Mouse (Mus musculus): ENCODE data around the gene Smarcd3. TPM values are rescaled to one million over a fixed set of nuclear protein-coding genes. Genes with fewer than 3 reads are reported as not detected.

Gene Smarcd3
- total and polyA plus RNA-seq, 3 experiments = 1.3 to 2.2 TPM; not detected in 1

- TF ChIP-seq RAD21 (IDR thresholded peaks at IDR 0.05; ENCODE audit: low read depth, low read length) (no peak), NRF1 (IDR thresholded peaks at IDR 0.05; ENCODE audit: low read depth, low read length) (0 out of 2 replicates have a peak, but pooled peaks have one; percentile 21)
- no peak overlapping the region for H3K9ac ChIP-seq (ENCODE audit: insufficient read depth, low read depth)
- in situ Hi-C loops (cut with MboI; ENCODE audit: low pct_ligation_motif_present, low pct_unique_long_range_greater_than_20kb, low sequenced_read_pairs) (no loop called here), dilution Hi-C loops (cut with MboI; ENCODE audit: extremely low pct_ligation_motif_present, extremely low pct_unique_long_range_greater_than_20kb, low sequenced_read_pairs) (no loop called here)
- peaks cover under 1% of the 10 kb centered on the region for H3K9me3 ChIP-seq (replicated peaks; ENCODE audit: low read length)
- H3K27ac ChIP-seq (ENCODE audit: insufficient read depth, low read depth) = no peak overlapping the region
- no peaks in the 10 kb centered on the region for H3K79me2 ChIP-seq (replicated peaks; ENCODE audit: control insufficient read depth, extremely low read depth, insufficient read depth, poor library complexity, severe bottlenecking)
- DNase-seq (ENCODE audit: extremely low read depth) = no peak
- no peak overlapping the region for H3K4me3 ChIP-seq (replicated peaks in 1 of 3; ENCODE audit: low read depth in 2 of 3, low read length in 2 of 3, poor library complexity in 1 of 3)
- H3K36me3 ChIP-seq (replicated peaks in 1 of 2; ENCODE audit: control insufficient read depth in 1 of 2, insufficient read depth in 1 of 2, low read length in 1 of 2) = no peaks in the 10 kb centered on the region
- H3K27me3 ChIP-seq (replicated peaks) = peaks cover 69% of the 10 kb centered on the region
- H3K4me2 ChIP-seq (ENCODE audit: insufficient read depth, low read depth, poor library complexity, severe bottlenecking) = peak overlapping the region; percentile 19
- H3K4me1 ChIP-seq (ENCODE audit: control insufficient read depth in 1 of 2, insufficient read depth in 2 of 2) = peaks cover 3 to 5% of the 10 kb centered on the region in 2 experiments; a peak in 2 of 4 replicates
Measured at GRCm38 (mm10) chr5:24550598-24551316, 73.5 kb downstream of the Smarcd3 start.

- Histone ChIP-seq H3K4me1 (ENCODE audit: control insufficient read depth in 1 of 2, insufficient read depth in 2 of 2) (peaks cover 2 to 6% of the 10 kb centered on the region in 2 experiments), H3K27me3 (replicated peaks) (peaks cover 52% of the 10 kb centered on the region), H3K4me3 (replicated peaks in 1 of 3; ENCODE audit: low read depth in 2 of 3, low read length in 2 of 3, poor library complexity in 1 of 3) (no peak overlapping the region), H3K9ac (ENCODE audit: insufficient read depth, low read depth) (no peak overlapping the region), H3K9me3 (replicated peaks; ENCODE audit: low read length) (no peaks in the 10 kb centered on the region), H3K4me2 (ENCODE audit: insufficient read depth, low read depth, poor library complexity, severe bottlenecking) (no peak overlapping the region), H3K27ac (ENCODE audit: insufficient read depth, low read depth) (no peak overlapping the region), H3K79me2 (replicated peaks; ENCODE audit: control insufficient read depth, extremely low read depth, insufficient read depth, poor library complexity, severe bottlenecking) (no peaks in the 10 kb centered on the region), H3K36me3 (replicated peaks in 1 of 2; ENCODE audit: control insufficient read depth in 1 of 2, insufficient read depth in 1 of 2, low read length in 1 of 2) (no peaks in the 10 kb centered on the region)
- DNase-seq (ENCODE audit: extremely low read depth) = peak; percentile 48
- in situ Hi-C loops (cut with MboI; ENCODE audit: low pct_ligation_motif_present, low pct_unique_long_range_greater_than_20kb, low sequenced_read_pairs) = no loop called here
- dilution Hi-C loops (cut with MboI; ENCODE audit: extremely low pct_ligation_motif_present, extremely low pct_unique_long_range_greater_than_20kb, low sequenced_read_pairs) = no loop called here
- TF ChIP-seq MAZ (IDR thresholded peaks at IDR 0.05; ENCODE audit: low read depth, low read length) (no peak), HCFC1 (IDR thresholded peaks at IDR 0.05; ENCODE audit: low read depth, low read length) (peak; percentile 66), TCF12 (IDR thresholded peaks at IDR 0.05; ENCODE audit: low read depth, low read length) (0 out of 2 replicates have a peak, but pooled peaks have one; percentile 19), TBP (conservative IDR thresholded peaks at IDR 0.05; ENCODE audit: low read depth, low read length) (0 out of 2 replicates have a peak, but pooled peaks have one; percentile 27)
Measured at GRCm38 (mm10) chr5:24542643-24543042, 81.6 kb downstream of the Smarcd3 start.

- dilution Hi-C loops (cut with MboI; ENCODE audit: extremely low pct_ligation_motif_present, extremely low pct_unique_long_range_greater_than_20kb, low sequenced_read_pairs) = no loop called here
- H3K4me3 ChIP-seq (replicated peaks in 1 of 3; ENCODE audit: low read depth in 2 of 3, low read length in 2 of 3, poor library complexity in 1 of 3) = no peak overlapping the region
Measured at GRCm38 (mm10) chr5:24541144-24541569, 83.1 kb downstream of the Smarcd3 start.

More at GRCm38 (mm10) chr5:24541144-24541569, 83.1 kb downstream of the Smarcd3 start:
- no peak for DNase-seq (ENCODE audit: extremely low read depth)
- Histone ChIP-seq H3K9me3 (replicated peaks; ENCODE audit: low read length) (no peaks in the 10 kb centered on the region), H3K4me1 (ENCODE audit: control insufficient read depth in 1 of 2, insufficient read depth in 2 of 2) (peaks cover 7 to 9% of the 10 kb centered on the region in 2 experiments), H3K4me2 (ENCODE audit: insufficient read depth, low read depth, poor library complexity, severe bottlenecking) (0 out of 2 replicates have a peak overlapping the region, but pooled peaks have one; percentile 0), H3K27me3 (replicated peaks) (peaks cover 53% of the 10 kb centered on the region), H3K79me2 (replicated peaks; ENCODE audit: control insufficient read depth, extremely low read depth, insufficient read depth, poor library complexity, severe bottlenecking) (no peaks in the 10 kb centered on the region), H3K27ac (ENCODE audit: insufficient read depth, low read depth) (no peak overlapping the region), H3K36me3 (replicated peaks in 1 of 2; ENCODE audit: control insufficient read depth in 1 of 2, insufficient read depth in 1 of 2, low read length in 1 of 2) (no peaks in the 10 kb centered on the region), H3K9ac (ENCODE audit: insufficient read depth, low read depth) (no peak overlapping the region)
- no peak for TF ChIP-seq ZC3H11A (IDR thresholded peaks at IDR 0.05; ENCODE audit: low read depth, low read length)
- no peak for TF ChIP-seq MYC (IDR thresholded peaks at IDR 0.05; ENCODE audit: low read depth, low read length)
- no peak for TF ChIP-seq ZKSCAN1 (IDR thresholded peaks at IDR 0.05; ENCODE audit: borderline replicate concordance, low read depth, low read length)
- no peak for TF ChIP-seq E2F4 (IDR thresholded peaks at IDR 0.05; ENCODE audit: insufficient replicate concordance, low read depth, low read length)
- no peak for TF ChIP-seq MAFK (IDR thresholded peaks at IDR 0.05; ENCODE audit: insufficient replicate concordance, low read length)
- TF ChIP-seq ETS1 (conservative IDR thresholded peaks at IDR 0.05; ENCODE audit: low read depth, low read length) = no peak
- no peak for TF ChIP-seq NELFE (IDR thresholded peaks at IDR 0.05; ENCODE audit: low read depth, low read length)
- no peak for TF ChIP-seq BHLHE40 (IDR thresholded peaks at IDR 0.05; ENCODE audit: low read depth, low read length)
- in situ Hi-C loops (cut with MboI; ENCODE audit: low pct_ligation_motif_present, low pct_unique_long_range_greater_than_20kb, low sequenced_read_pairs) = no loop called here
